Mouse (Mus musculus): Measurements from ENCODE around the gene Phyh.
"Not testable (repeated sequence)": the region's sequence is repeated elsewhere in the genome, so short reads cannot be mapped to it uniquely, and the experiment has no call there.

The Phyh gene

DNA sequence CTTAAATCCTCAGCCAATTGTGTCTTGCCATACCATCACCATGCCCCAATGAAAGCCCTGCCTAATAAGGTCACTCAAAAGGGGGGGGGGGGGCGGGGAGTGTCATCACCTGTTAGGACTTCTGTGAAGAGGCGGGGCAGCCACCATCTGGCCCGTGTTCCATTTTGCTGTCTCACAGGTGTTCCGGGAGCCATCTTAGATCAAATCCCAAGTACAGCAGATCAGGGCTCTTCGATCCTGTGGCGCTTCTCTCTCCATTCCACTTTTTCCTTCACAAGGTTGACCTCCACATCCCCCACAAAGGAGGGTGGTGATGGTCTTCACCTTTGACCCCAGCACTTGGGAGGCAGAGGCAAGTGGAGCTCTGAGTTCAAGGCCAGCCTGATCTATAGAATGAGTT is 2.8 kb upstream of the Phyh start:
- no peak for DNase-seq (ENCODE audit: extremely low read depth, insufficient read length, low spot score)

DNA sequence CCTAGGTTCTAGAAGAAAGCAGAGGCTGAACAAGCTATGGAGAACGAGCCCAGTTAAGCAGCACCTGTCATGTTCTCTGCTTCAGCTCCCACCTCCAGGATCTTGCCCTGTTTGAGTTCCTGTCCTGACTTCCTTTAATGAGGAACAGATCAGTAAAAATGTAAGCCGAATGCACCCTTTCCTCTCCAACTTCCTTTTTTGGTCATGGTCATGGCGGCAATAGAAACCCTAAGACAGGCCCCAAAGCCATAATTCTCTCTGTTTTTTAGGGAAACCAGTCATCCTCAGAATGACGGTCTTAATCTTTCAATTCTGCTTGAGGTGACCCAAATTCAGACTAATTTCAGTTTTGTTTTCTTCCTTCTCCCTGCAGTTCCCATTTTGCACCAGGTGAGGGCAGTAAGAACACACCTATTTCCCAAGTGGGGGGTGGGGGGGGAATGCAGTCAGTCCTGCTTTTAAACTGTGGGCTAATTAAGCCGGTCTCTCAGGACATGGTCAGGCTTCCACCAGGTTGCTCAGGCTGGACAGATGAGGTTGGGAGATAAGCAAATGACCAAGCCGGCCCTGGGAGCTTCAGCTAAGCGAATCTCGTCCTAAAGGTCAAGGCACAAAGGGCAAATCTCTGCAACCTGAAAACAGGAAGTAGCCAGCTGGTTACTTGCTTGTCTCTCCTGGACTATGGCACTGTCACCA is 1.3 kb upstream of the Phyh start:
- peak; percentile 56 for DNase-seq (ENCODE audit: extremely low read depth, insufficient read length, low spot score)

DNA sequence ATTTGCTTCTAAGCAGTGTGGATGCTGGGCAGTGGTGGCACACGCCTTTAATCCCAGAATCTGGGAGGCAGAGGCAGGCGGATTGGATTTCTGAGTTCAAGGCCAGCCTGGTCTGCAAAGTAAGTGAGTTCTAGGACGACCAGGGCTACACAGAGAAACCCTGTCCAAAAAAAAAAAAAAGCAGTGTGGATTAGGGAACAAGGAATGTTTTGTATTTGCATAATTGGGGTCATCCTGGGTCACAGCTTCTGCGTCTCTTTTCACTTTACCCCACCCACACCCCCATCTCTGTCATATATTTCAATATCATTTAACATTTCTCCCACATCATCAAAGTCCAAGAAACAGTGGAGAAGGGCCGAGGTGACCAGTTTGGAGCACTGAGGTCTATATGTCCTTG is 2.2 kb downstream of the Phyh start:
- DNase-seq (ENCODE audit: extremely low read depth, insufficient read length, low spot score) = no peak

DNA sequence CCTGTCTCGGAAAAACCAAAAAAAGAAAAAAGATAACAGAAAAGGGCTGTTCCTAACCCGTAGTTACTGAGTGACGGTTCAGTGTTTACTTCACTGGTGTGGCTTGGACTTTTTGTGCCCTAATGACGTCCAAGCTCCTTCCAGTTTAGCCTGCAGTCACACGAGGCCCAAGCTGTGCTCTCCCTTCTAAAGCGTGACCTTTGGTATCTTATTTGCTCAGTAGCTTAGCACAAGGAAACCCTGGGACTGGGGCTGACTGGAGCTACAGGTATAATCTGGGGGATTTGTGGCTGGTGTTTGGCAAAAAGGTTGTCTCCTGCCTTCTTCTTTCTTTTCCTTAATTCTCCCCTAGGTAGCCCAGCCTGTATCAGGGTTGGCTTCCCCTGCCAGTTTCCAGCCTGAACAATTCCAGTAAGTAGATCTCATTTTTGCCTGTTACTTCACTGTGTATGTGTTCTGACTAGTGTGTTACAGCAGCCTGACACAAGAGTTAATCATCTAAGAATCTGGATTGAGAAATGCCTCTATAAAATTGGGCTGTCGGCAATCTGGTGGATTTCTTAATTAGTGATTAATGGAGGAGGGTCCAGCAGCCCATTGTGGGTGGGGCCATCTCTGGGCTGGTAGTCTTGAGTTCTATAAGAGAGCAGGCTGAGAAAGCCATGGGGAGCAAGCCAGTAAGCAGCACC is 3.8 kb downstream of the Phyh start:
- no peak for DNase-seq (ENCODE audit: extremely low read depth, insufficient read length, low spot score)

DNA sequence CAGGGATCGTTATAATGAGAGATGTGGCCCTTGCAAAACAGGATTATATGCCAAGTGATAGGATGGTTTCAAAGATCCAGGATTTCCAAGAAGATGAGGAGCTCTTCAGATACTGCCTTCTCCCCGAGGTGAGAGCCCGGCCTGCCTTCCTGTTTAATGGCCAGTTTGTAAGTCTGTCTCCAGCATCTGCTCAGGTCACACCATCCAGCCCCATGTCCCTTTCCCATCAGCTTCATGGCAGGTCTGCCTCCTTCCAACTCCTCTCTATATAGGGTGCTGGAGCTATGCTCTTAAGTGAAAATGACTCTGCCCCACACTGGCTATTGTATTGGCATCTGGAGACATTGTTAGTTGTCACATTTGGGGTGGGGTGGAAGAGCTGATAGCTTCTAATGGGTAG is 8.6 kb downstream of the Phyh start:
- no peak for DNase-seq (ENCODE audit: extremely low read depth, insufficient read length, low spot score)

DNA sequence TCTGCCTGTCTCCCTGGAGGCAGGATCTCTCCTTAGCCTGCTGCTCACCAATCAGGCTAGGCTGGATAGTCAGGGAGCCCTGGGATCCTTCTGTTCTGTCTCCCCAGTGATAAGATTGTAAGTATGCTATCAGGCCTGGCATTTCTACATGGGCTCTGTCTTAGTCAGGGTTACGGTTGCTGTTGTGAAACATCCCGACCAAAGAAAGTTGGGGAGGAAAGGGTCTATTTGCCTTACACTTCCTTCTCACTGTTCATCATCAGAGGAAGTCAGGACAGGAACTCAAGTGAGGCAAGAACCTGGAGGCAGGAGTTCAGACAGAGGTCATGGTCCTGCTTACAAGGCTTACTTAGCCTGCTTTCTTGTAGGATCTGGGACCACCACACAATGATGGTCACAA is 10.4 kb downstream of the Phyh start:
- DNase-seq (ENCODE audit: extremely low read depth, insufficient read length, low spot score) = no peak

DNA sequence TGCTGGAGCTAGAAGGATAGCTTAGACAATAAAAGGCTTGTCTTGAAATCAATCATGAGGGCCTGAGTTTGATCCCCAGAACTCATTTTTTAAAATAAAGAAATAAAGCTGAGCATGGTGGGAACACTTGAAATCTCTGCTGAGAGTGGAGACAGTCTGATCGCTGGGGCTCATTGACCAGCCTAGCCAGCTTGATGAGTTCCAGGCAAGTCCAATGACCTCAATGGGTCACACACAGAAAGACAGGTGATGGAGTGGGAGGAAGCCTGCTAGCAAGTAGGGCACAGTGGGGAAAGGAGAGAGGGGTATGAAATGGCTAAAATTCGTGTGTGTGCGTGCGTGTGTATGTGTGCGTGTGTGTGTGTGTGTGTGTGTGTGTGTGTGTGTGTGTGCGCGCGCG is 15.7 kb downstream of the Phyh start:
- DNase-seq (ENCODE audit: extremely low read depth, insufficient read length, low spot score) = no peak

DNA sequence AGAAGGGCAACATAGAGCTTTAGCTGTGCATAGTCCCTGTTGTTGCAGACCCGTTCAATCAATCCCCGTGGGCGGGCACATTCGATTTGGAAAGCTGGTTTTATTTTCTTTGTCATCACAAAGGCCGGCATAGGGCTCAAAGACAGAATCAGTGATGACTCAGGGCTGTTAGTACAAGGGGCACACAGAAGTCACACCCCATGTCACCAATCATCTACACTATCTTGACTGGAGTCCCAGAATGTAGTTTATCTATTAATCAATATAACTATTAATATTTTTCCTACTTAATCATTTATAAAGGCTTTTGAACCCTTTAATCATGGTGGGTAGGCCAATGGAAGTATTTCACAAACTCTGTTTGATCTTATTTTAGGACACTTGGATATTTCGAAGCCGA is 19.1 kb downstream of the Phyh start:
- no peak for DNase-seq (ENCODE audit: extremely low read depth, insufficient read length, low spot score)

DNA sequence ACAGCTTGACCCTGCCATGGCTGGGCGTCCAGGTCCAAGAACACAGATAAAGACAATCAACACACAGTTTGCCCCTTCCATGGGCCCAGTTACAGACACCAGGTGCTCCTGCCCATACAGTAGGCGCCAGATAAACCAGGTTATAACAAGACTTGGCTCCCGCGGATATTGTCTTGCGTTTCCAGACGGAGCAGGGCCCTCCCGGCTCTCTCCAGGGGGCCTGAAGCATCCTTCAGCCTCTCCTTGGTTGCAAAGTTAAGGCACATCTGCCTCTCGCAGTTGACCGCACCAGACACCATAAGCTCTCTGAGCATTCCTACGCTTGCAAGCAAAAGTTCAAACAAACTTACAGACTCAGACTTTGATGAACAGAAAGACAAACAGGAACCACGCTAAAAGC is 22.0 kb downstream of the Phyh start:
- DNase-seq (ENCODE audit: extremely low read depth, insufficient read length, low spot score) = no peak

DNA sequence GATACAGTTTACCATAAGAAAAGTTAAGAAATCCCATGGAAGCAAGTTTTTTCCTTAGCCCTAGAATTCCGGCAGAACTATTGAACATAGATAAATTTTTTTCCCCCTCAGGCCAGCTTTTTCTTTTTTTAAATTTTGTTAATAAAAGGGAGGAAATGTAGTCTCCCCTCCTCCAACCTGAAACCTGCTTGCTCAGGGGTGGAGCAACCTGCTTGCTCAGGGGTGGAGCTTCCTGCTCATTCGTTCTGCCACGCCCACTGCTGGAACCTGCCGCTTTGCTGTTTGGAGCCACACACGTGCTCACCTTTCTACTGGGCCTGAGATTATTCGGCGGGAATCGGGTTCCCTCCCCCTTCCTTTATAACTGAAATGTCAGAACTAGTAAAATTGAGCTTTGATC is 30.9 kb downstream of the Phyh start:
- not testable (repeated sequence) for DNase-seq (ENCODE audit: extremely low read depth, insufficient read length, low spot score)

DNA sequence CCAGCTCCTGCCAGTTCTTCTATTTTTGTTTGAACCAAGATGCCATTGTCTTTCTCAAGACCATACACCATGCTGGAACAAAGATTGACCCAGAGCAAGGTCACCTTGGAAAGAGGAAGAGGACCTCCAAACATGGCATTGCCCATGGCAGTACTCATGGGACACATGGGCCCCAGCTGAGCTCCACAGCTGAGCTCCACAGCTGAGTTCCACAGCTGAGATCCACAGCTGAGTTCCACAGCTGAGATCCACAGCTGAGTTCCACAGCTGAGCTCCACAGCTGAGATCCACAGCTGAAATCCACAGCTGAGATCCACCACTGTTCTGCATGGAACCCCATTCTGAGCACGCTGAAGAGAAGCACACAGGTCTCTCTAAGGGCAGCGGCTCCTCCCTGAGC is 32.2 kb downstream of the Phyh start:
- DNase-seq (ENCODE audit: extremely low read depth, insufficient read length, low spot score) = no peak

DNA sequence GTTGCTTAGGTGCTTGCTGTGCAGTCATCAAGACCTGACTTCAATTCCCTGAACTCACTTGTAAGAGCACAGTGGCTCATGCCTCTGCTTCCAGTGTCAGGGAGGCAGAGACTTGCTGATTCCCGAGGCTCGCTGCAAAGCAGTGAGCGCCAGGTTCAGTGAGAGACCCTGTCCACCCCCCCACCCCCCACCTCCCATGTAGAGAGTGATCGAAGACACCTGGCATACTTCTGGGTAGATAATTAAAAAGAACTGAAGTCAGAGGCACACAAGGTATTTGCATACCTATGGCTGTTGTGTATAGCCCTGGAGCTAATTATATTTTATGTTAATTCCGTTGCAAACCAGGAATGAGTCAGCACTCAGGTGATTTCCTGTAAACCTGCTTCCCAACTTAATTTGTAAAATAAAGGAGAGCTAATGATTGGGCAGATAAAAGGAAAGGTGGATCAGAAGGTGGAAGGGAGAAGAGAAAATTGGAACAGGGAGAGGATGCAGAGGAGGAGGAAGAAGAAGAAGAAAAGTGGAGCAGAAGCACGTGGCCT is 35.5 kb downstream of the Phyh start:
- no peak for DNase-seq (ENCODE audit: extremely low read depth, insufficient read length, low spot score)

DNA sequence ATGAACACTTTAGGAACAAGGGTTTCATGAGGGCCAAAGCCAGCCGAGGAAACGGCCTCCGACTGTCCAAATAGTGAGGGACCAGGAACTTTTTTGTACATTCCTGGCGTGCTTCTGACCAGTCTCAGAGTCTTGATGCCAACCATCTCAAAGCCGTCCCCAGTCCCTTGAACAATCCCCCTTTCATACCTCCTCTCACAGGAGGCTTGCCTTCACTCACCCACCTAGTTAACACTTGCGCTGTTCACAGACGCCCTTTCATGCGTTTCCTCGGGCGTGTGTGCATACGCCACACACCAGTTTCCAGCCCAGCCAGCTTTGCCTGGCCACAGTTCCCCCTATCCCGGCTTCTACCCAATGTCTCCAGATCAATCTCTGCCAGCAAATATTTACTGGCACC is 39.2 kb downstream of the Phyh start:
- no peak for DNase-seq (ENCODE audit: extremely low read depth, insufficient read length, low spot score)

DNA sequence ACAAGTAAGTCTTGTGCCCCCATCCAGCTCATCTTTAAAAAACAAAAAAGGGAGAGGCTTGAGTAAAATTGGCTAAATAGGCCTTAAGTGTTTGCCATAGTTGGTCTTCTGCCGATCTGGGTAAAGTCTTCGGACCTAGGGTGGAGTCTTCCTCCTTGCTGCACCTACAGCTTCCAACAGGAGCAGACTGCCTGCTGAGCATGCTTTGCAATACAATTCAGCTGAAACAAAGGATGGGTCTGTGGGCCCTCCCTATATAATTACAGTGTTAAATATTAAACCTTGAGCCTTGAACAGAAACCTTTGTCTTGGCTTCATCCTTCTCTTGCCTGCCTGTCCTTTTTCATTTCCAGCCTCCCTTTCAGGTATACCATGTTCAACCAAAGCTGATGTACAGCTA is 49.0 kb downstream of the Phyh start:
- no peak for DNase-seq (ENCODE audit: extremely low read depth, insufficient read length, low spot score)

DNA sequence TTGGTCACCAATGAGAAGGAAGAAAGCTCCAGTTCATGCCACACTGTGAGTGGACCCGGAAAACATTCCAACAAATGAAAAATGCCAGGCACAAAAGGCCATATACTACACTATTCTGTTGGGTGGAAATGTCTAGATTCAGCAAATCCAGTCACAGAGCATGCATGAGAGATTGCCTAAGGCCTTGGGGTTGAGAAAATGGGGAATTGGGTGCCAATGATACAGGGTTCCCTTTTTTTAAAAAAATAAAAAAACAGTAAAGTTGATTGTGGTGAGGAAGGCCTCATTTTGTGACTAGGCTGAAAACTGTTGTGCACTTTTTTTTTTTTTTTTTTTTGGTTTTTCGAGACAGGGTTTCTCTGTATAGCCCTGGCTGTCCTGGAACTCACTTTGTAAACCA is 50.3 kb downstream of the Phyh start:
- DNase-seq (ENCODE audit: extremely low read depth, insufficient read length, low spot score) = no peak

DNA sequence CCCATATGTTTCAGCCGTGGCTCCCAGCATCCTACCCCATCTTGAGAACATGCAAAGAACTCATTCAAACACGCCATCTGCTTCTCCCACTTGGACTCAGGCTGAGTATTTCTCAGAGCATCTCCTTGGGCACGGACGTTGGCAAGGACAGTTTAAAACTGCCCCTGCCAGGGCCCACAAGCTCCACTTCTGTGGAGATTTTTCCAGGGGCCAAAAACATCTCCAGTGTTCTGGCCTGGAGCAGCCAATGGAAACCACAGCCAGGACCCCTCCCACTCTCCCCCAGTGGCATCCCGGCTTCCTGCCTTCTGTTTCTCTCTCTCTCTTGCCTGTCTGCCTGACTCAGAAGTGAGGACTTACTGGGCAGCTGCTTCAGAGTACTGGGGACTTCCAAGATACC is 57.0 kb downstream of the Phyh start, which contains the start of gene Ucma:
Gene Ucma (plus strand): TSS at position 316 of the 400 bp plus-strand sequence.
- DNase-seq (ENCODE audit: extremely low read depth, insufficient read length, low spot score) = no peak

DNA sequence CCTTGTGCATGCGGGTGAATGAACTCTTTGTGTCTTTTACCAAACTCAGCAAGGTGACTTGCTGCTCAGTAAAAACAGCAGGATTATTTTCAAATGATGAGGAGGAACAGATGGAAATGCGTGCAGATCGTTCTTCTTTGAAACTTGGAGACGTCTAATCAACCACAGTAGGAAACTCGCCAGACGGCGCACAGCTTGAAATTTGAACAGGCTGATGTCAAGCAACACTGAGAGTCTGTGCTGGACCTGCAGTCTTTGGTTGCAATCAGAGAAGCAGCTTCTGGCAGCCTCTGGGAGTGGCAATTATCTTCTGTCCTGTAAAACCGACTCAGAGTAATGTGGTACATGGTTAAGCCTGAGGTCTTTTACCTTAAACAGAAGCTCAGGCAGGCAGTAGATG is 59.3 kb downstream of the Phyh start:
- DNase-seq (ENCODE audit: extremely low read depth, insufficient read length, low spot score) = no peak

DNA sequence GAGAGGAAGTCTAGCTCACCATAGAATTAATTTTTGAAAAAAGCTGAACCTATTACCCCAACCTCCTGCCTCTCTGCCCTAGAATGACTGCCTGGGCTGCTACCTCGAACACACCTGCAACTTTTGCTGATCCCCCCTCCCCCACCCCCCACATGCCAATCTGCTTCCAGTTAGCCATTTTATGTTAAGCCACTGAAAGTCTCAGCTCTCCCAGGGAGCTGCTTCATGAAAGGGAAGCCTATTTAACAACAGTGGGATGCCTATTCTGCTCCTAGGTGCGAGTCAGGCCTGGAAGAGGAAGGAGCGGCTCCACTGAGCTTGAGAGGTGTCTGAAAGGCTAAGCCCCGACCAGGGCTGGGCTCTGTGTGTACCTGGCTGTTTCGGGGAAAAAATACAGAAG is 65.2 kb downstream of the Phyh start:
- no peak for DNase-seq (ENCODE audit: extremely low read depth, insufficient read length, low spot score)

DNA sequence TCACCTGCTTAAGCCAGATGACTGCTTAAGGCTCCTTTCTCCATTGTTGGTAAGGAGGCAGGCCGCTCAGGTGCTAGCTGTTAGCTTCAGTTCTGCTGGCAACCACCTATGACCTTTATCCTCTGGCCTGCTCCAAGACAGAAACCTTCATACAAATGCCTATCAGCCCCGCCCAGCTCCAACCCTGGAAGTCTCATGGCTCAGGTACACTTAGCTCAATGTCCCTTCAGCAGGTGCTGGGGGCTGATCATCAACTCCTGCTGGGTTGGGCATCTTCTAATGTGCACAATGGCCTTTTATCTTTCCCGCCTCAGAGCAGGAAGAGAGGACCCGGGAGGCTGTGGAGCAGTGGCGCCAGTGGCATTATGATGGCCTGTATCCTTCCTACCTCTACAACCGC is 66.2 kb downstream of the Phyh start:
- no peak for DNase-seq (ENCODE audit: extremely low read depth, insufficient read length, low spot score)

DNA sequence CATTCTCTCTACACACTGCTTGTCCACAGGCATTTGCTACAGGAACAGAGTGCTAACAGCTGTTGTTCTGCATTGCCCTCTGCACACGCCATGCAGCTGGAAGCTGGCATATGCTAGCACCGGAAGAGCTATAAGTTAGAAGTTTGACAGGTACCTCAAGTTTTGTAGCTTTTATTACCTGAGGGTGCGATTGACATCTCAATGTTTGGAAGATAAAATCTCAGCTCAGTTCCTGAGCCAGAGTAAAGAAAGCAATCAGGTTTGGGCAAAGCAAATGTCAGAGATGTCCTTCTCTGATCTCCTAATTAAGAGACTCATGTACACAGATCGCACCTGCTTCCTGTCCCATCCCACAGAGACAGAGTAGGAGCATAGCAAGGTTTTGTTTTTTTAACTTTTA is 68.0 kb downstream of the Phyh start:
- no peak for DNase-seq (ENCODE audit: extremely low read depth, insufficient read length, low spot score)

DNA sequence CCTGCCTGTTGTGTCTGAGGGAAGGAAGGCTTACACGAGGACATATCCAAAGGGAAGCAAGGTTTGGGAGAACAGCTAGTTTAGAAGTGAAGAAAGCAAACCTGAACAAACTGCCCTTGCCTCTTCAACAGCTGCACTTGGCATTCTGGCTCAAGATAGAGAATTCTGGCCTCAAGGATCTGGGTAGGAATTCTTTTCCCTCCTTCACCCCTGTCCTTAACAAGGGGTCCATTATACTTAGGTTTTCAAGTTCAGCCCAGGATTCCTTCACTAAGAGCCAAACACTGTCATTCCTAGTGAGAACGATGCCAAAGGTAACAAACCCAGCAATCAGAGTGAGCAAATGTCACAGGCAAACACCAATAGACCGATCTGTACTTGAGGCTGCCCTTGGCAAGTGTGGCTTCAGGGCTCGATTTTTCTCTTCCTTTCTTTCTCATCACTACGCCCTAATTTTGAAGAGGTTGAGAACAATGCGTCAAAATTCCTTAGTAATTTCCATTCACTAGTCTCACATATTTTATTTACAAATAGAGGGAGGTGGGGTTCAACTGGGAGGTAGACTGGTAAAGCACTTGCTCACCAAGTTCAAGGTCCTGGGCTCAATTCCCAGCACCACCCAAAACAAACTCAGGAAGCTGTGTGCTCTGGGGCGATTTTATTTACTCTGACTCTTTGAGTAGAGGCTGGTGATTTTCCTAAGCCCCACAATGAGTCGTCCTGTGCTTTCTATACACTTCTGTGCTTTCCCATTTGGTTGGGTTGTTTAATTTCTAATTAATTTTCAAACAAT is 68.8 kb downstream of the Phyh start:
- DNase-seq (ENCODE audit: extremely low read depth, insufficient read length, low spot score) = no peak

All from 3134 (cell line).